Mouse (Mus musculus): ENCODE results near the gene Zbtb7a.

The Zbtb7a gene

GRCm38 (mm10) chr10:81189821-81190220 lies 54.8 kb downstream of the Zbtb7a start:
- in situ Hi-C loops (cut with MboI; ENCODE audit: low sequenced_read_pairs), result loop anchor here (10.0 kb wide), 1 partner anchor 155 kb away; the partner anchor contains the start of gene Gipc3

- in situ Hi-C loops (cut with MboI; ENCODE audit: low sequenced_read_pairs), result loop anchor here (10.0 kb wide), 1 partner anchor 154 kb away; the partner anchor contains the start of gene Gipc3
Observed at GRCm38 (mm10) chr10:81190236-81190911, 55.4 kb downstream of the Zbtb7a start.

GRCm38 (mm10) chr10:81190912-81191321 lies 55.9 kb downstream of the Zbtb7a start:
- in situ Hi-C loops (cut with MboI; ENCODE audit: low sequenced_read_pairs), result loop anchor here (10.0 kb wide), 1 partner anchor 154 kb away; the partner anchor contains the start of gene Gipc3

GRCm38 (mm10) chr10:81191342-81191982 lies 56.4 kb downstream of the Zbtb7a start:
- in situ Hi-C loops (cut with MboI; ENCODE audit: low sequenced_read_pairs), result loop anchor here (10.0 kb wide), 1 partner anchor 153 kb away; the partner anchor contains the start of gene Gipc3

GRCm38 (mm10) chr10:81192270-81192967 lies 57.4 kb downstream of the Zbtb7a start:
- in situ Hi-C loops (cut with MboI; ENCODE audit: low sequenced_read_pairs), result loop anchor here (10.0 kb wide), 1 partner anchor 152 kb away; the partner anchor contains the start of gene Gipc3

- in situ Hi-C loops (cut with MboI; ENCODE audit: low sequenced_read_pairs), result loop anchor here (10.0 kb wide), 1 partner anchor 152 kb away; the partner anchor contains the start of gene Gipc3
Observed at GRCm38 (mm10) chr10:81192968-81193501, 58.0 kb downstream of the Zbtb7a start.

- in situ Hi-C loops (cut with MboI; ENCODE audit: low sequenced_read_pairs), result loop anchor here (10.0 kb wide), 1 partner anchor 151 kb away; the partner anchor contains the start of gene Gipc3
Observed at GRCm38 (mm10) chr10:81193991-81194774, 59.2 kb downstream of the Zbtb7a start.

- in situ Hi-C loops (cut with MboI; ENCODE audit: low sequenced_read_pairs), result loop anchor here (10.0 kb wide), 1 partner anchor 150 kb away; the partner anchor contains the start of gene Gipc3
Observed at GRCm38 (mm10) chr10:81195300-81195699, 60.3 kb downstream of the Zbtb7a start.

- in situ Hi-C loops (cut with MboI; ENCODE audit: low sequenced_read_pairs), result loop anchor here (10.0 kb wide), 1 partner anchor 148 kb away; the partner anchor contains the start of gene Gipc3
Observed at GRCm38 (mm10) chr10:81196470-81197065, 61.5 kb downstream of the Zbtb7a start.

GRCm38 (mm10) chr10:81197305-81197704 lies 62.3 kb downstream of the Zbtb7a start:
- in situ Hi-C loops (cut with MboI; ENCODE audit: low sequenced_read_pairs), result loop anchor here (10.0 kb wide), 1 partner anchor 147 kb away; the partner anchor contains the start of gene Gipc3

GRCm38 (mm10) chr10:81198230-81198629 lies 63.2 kb downstream of the Zbtb7a start:
- in situ Hi-C loops (cut with MboI; ENCODE audit: low sequenced_read_pairs), result loop anchor here (10.0 kb wide), 1 partner anchor 147 kb away; the partner anchor contains the start of gene Gipc3

GRCm38 (mm10) chr10:81198990-81199389 lies 64.0 kb downstream of the Zbtb7a start:
- in situ Hi-C loops (cut with MboI; ENCODE audit: low sequenced_read_pairs), result loop anchor here (10.0 kb wide), 1 partner anchor 146 kb away; the partner anchor contains the start of gene Gipc3

GRCm38 (mm10) chr10:81200141-81200540 lies 65.1 kb downstream of the Zbtb7a start:
- in situ Hi-C loops (cut with MboI; ENCODE audit: low sequenced_read_pairs), result no loop called here

GRCm38 (mm10) chr10:81200605-81201287 lies 65.7 kb downstream of the Zbtb7a start:
- in situ Hi-C loops (cut with MboI; ENCODE audit: low sequenced_read_pairs), result no loop called here

GRCm38 (mm10) chr10:81201807-81202758 lies 67.1 kb downstream of the Zbtb7a start, which contains the start of gene Nmrk2:
Gene Nmrk2 (minus strand): TSS chr10:81202051.
- in situ Hi-C loops (cut with MboI; ENCODE audit: low sequenced_read_pairs), result no loop called here
